In genomic region chr9:57156383-57156782, GRCm38 (mm10) we compare ENCODE assay signal across 14 mouse cellular contexts.
"Had no signal": no experiment of that assay in that cellular context is flagged by ENCODE, and none has a peak within 500 bp of the region (broad histone marks: within the 10 kb centered on the region; RNA-seq: fewer than 3 reads in every experiment).

No protein-coding gene starts in this region.

- H3K9me3 ChIP-seq: liver, embryonic 13.5 days had no signal

- DNase-seq: kidney, adult 18-20 months; kidney, adult 9 months; kidney, postnatal 10 days; kidney, postnatal 36 days; layer of hippocampus, postnatal 36 days; liver, embryonic 13.5 days; lung, adult 2 months; lung, postnatal 14 days; lung, postnatal 4 days; thymus, adult 2 months; thymus, postnatal 14 days had no signal

- H3K27ac ChIP-seq: left cerebral cortex, adult 2 months; liver, embryonic 13.5 days; stomach, postnatal 0 days had no signal

- ATAC-seq: midbrain, embryonic 16.5 days had no signal

- H3K27me3 ChIP-seq: liver, embryonic 13.5 days had no signal
